Mouse (Mus musculus): ENCODE data around the gene Dlx1. TPM values are rescaled to one million over a fixed set of nuclear protein-coding genes. Genes with fewer than 3 reads are reported as not detected.

The Dlx1 gene
- polyA plus RNA-seq (2015; fragmentation: Nextera tagmentation; extraction: Ambion mirVana): 0.13 and 0.58 TPM in 2 replicates

DNA sequence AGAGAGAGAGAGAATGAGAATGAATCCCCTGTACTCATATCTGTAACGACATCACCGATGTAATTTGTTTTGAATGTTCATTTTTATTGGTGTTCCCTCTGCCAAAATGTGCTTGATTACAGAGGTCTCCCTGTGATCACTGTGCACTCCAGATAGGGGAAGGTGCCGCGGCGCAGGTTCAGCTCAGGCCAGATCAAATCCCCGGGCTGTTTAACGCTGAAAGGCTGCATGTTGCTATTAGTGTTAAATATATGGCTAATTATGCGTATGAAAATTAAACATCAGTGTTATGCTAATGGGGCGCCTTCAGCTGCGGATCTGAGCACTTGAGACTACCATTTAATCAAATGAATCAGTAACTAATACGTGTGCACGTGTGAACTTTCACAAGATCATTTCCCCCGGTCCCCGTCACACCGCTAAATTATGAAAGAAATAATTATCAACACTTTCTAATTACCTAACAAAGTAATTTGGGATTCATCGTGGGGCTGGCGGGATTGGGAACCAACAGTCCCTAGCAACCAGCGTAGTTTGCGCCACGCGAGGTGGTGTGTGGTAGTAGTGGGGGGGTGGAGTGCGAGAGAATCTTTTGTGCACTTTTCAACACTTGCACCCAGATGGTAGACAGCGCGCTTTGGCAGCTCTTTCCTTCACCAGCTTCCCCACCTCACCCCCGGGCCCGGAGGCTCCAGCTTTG lies at the start of gene Dlx1:
TSS of gene Dlx1 (plus strand) at position 100 of the 700 bp plus-strand sequence.
- 2% methylated on average over 26 of the region's 26 CpGs for WGBS
- peak within 1 kb of the TSS; percentile 8; the same call in 1 of the 2 replicates for H3K9ac ChIP-seq
- H3K4me2 ChIP-seq: peak within 1 kb of the TSS; percentile 79
- H3K27ac ChIP-seq: no peak within 1 kb of the TSS
- H3K4me1 ChIP-seq (replicated peaks): peaks cover 29% of the 10 kb centered on the region
- H3K27me3 ChIP-seq: peaks cover 97% of the 10 kb centered on the region
- no peaks in the 10 kb centered on the region for H3K9me3 ChIP-seq (replicated peaks)
- peak within 1 kb of the TSS; percentile 51 for H3K4me3 ChIP-seq
- no peak for ATAC-seq (replicated peaks; ENCODE audit: insufficient number of reproducible peaks, insufficient read depth, low FRiP score, low read depth)
- no peaks in the 10 kb centered on the region for H3K36me3 ChIP-seq

DNA sequence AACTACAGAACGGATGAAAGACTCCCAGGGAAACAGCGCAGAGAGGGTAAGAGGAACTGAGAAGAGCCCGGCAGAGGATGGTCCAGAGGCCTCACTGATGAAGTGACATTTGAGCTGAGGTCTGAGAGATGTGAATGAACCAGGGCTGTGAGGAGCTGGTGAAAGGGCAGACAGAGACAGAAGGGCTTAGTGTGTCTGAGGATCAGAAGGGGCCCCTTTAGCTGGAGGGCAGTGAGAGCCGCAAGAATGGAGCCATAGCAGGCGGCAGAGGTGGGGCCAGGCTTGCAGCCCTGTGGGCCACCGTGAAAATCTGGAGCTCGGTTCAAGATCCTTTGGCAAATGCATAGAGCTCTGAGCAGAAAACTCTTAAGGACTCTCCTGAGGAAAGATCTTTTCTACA lies 48.0 kb upstream of the Dlx1 start:
- no peak for ATAC-seq (replicated peaks; ENCODE audit: insufficient number of reproducible peaks, insufficient read depth, low FRiP score, low read depth)
- Histone ChIP-seq H3K36me3 (no peaks in the 10 kb centered on the region), H3K4me3 (no peak overlapping the region), H3K9ac (no peak overlapping the region), H3K4me1 (replicated peaks) (peaks cover 4% of the 10 kb centered on the region; the same call in 1 of the 2 replicates), H3K27me3 (no peaks in the 10 kb centered on the region), H3K9me3 (replicated peaks) (no peaks in the 10 kb centered on the region), H3K4me2 (no peak overlapping the region), H3K27ac (no peak overlapping the region)
- 18% methylated on average over 7 of the region's 7 CpGs for WGBS

DNA sequence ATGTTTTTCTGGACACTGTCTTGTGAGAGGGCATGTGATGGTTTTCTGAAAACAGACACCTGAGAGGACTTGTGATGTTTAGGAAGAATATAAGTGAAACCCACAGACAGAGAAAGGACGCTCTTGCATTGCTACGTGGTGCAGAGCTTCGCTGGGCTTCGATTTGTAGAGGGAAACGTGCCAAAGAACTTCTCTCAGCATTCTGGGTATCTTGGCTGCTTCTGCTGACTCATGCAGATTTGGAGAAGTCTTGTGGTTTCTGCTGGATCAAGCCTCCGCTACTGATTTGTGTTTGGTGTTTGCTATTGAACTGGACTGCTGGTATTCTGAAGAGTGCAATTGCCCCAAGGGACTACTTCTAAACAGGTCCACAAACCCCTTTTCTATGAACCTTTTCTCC lies 46.1 kb upstream of the Dlx1 start:
- no peak overlapping the region for H3K4me2 ChIP-seq
- H3K36me3 ChIP-seq: no peaks in the 10 kb centered on the region
- no peak overlapping the region for H3K9ac ChIP-seq
- H3K4me1 ChIP-seq (replicated peaks): peaks cover 4% of the 10 kb centered on the region; the same call in 1 of the 2 replicates
- no peak for ATAC-seq (replicated peaks; ENCODE audit: insufficient number of reproducible peaks, insufficient read depth, low FRiP score, low read depth)
- H3K9me3 ChIP-seq (replicated peaks): no peaks in the 10 kb centered on the region
- H3K27ac ChIP-seq: no peak overlapping the region
- H3K4me3 ChIP-seq: no peak overlapping the region
- 69% methylated on average over 6 of the region's 6 CpGs for WGBS
- no peaks in the 10 kb centered on the region for H3K27me3 ChIP-seq

DNA sequence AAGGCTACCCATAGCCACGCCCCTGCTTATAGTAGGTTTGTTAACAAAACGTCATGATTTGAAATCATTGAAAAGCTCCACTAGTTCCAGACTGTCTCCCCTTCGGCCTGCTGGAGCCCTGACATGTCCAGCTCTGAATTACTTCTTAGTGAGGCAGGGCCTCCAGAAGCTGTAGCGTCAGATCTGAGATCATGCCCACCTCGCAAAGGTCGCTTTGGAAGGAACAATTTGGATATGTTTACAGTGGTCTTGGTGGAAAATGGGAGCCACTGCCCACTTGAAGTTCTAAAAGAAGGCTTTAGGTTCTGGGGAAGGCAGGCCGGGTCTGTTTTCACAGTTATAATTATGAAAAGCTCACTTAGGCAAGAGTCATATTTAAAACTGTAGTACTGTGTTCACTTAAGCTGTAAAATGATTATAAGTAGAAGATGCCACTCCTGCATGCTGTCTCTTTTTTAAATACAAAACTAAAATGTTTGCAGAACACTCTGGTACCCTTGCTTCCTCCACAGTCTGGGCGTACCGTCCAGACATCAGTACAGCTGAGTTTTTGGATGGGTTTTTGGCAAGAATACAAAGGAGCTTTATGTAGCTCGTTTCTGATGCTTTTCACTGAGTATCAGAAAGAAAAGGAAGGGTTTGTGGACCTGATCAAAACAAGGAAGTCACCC lies 44.7 kb upstream of the Dlx1 start:
- H3K4me2 ChIP-seq: no peak overlapping the region
- H3K36me3 ChIP-seq: no peaks in the 10 kb centered on the region
- H3K9me3 ChIP-seq (replicated peaks): no peaks in the 10 kb centered on the region
- H3K27ac ChIP-seq: no peak overlapping the region
- ATAC-seq (replicated peaks; ENCODE audit: insufficient number of reproducible peaks, insufficient read depth, low FRiP score, low read depth): no peak
- 71% methylated on average over 10 of the region's 10 CpGs for WGBS
- no peak overlapping the region for H3K4me3 ChIP-seq
- no peak overlapping the region for H3K9ac ChIP-seq
- peaks cover 4% of the 10 kb centered on the region; the same call in 1 of the 2 replicates for H3K4me1 ChIP-seq (replicated peaks)
- no peaks in the 10 kb centered on the region for H3K27me3 ChIP-seq

DNA sequence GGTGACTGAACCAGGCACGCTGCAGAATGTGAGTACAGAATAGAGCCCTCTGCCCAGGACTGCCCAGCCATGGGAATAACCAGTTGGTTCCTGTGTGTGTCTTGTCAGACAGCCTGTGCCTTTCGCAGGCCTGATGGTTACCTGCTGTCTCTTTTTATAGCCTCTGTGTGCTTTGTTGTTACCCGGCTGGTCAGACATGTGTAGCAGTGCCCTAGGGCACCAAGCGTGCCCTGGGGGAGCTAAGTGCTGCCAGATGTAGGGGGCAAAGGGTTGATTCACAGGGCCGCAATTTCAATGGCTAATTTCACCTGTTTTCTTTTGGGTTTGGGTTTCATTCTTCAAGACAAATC lies 44.2 kb upstream of the Dlx1 start:
- H3K9me3 ChIP-seq (replicated peaks): no peaks in the 10 kb centered on the region
- peaks cover 4% of the 10 kb centered on the region; the same call in 1 of the 2 replicates for H3K4me1 ChIP-seq (replicated peaks)
- 70% methylated on average over 5 of the region's 5 CpGs for WGBS
- no peak overlapping the region for H3K9ac ChIP-seq
- no peak overlapping the region for H3K4me3 ChIP-seq
- H3K4me2 ChIP-seq: no peak overlapping the region
- H3K36me3 ChIP-seq: no peaks in the 10 kb centered on the region
- no peaks in the 10 kb centered on the region for H3K27me3 ChIP-seq
- no peak overlapping the region for H3K27ac ChIP-seq
- ATAC-seq (replicated peaks; ENCODE audit: insufficient number of reproducible peaks, insufficient read depth, low FRiP score, low read depth): no peak

DNA sequence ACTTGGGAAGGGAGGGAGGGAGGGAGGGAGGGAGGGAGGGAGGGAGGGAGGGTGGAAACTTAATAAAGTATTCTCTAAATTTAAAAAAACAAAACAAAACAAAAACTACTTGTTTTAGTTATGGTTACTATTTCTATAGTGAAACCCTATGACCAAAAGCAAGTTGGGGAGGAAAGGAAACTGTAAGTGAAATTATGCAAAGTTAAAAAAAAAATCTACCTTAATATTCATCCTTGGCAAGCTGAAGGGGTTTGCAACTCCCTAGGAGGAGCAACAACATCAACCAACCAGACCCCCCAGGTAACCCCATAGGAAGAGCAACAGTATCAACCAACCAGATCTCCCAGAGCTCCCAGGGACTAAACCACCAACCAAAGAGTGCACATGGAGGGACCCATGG lies 36.6 kb upstream of the Dlx1 start:
- no peaks in the 10 kb centered on the region for H3K9me3 ChIP-seq (replicated peaks)
- H3K4me3 ChIP-seq: no peak overlapping the region
- no peak overlapping the region for H3K4me2 ChIP-seq
- no peaks in the 10 kb centered on the region for H3K4me1 ChIP-seq (replicated peaks)
- ATAC-seq (replicated peaks; ENCODE audit: insufficient number of reproducible peaks, insufficient read depth, low FRiP score, low read depth): no peak
- no peaks in the 10 kb centered on the region for H3K27me3 ChIP-seq
- no peak overlapping the region for H3K27ac ChIP-seq
- no peak overlapping the region for H3K9ac ChIP-seq
- H3K36me3 ChIP-seq: no peaks in the 10 kb centered on the region

DNA sequence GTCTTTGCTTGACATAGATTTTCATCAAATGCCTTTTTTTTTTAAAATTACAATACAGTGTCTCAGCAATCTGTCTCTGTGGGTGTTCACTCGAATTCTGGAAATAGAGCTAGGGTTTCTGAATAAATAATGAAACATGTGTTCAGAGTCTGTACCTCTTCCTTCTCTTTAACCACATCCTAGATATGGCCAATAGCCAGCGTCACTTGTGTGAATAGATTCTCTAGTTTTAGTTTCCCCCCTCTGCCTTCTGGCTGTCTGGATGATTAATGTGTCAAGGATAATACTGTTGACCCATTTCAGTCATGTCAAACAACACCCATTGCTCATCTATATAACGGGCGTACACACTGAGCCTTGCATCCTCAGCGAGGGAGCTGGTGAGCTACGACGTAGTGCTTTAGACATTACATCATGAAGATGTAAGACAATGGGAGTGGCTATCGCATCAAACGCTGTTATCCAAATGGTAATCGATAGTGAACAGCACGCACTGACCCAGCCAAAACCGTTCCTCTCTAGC lies 34.7 kb upstream of the Dlx1 start:
- Histone ChIP-seq H3K36me3 (no peaks in the 10 kb centered on the region), H3K27me3 (no peaks in the 10 kb centered on the region), H3K9me3 (replicated peaks) (no peaks in the 10 kb centered on the region), H3K27ac (no peak overlapping the region), H3K4me3 (no peak overlapping the region), H3K4me1 (replicated peaks) (0 out of 2 replicates have a peak, but pooled peaks cover 2% of the 10 kb centered on the region), H3K4me2 (no peak overlapping the region), H3K9ac (no peak overlapping the region)
- ATAC-seq (replicated peaks; ENCODE audit: insufficient number of reproducible peaks, insufficient read depth, low FRiP score, low read depth): no peak
- WGBS: 65% methylated on average over 12 of the region's 12 CpGs

DNA sequence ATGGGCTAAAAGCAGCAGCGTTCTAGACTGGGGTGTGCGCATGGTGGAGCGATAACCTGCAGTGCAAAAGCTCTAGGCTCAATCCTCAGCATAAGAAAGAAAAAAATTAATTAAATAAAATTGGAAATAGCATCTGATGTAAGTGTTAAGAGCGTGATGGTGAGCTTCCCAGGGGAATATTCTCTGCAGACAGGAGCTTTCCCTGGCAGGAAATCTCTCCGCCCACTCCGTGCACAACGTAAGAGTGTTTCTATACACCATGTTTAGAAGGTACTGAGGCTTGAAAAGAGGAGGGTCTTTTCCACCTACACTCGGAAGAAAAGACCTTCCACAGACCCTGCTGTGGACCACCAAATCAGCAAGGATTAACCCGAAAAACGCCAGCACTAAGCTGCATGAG lies 33.4 kb upstream of the Dlx1 start:
- WGBS: 70% methylated on average over 10 of the region's 10 CpGs
- ATAC-seq (replicated peaks; ENCODE audit: insufficient number of reproducible peaks, insufficient read depth, low FRiP score, low read depth): no peak
- 0 out of 2 replicates have a peak, but pooled peaks cover 2% of the 10 kb centered on the region for H3K4me1 ChIP-seq (replicated peaks)
- H3K27ac ChIP-seq: no peak overlapping the region
- H3K36me3 ChIP-seq: no peaks in the 10 kb centered on the region
- H3K4me2 ChIP-seq: no peak overlapping the region
- H3K9ac ChIP-seq: no peak overlapping the region
- no peaks in the 10 kb centered on the region for H3K9me3 ChIP-seq (replicated peaks)
- H3K4me3 ChIP-seq: no peak overlapping the region
- H3K27me3 ChIP-seq: no peaks in the 10 kb centered on the region

DNA sequence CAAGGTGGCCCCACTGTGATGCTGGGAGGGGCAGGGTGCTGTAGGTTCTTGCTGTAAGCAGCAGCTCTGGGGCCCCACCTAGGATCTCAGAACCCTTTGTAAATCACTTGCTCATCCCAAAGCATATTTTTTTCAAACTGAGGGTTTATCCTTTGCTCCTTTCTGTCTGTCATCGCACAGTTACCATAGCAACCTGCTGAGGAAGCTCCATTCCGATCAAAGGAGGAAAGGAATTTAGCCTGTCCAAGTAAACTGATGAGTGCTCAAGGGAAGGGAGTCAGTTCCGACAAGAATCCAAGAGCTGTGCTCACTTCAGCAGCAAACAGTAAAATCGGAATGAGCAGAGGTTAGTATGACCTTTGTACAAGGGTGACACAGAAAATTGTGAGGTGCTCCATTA lies 32.9 kb upstream of the Dlx1 start:
- Histone ChIP-seq H3K36me3 (no peaks in the 10 kb centered on the region), H3K9me3 (replicated peaks) (no peaks in the 10 kb centered on the region), H3K27ac (no peak overlapping the region), H3K4me2 (no peak overlapping the region), H3K4me3 (no peak overlapping the region), H3K27me3 (no peaks in the 10 kb centered on the region), H3K4me1 (replicated peaks) (0 out of 2 replicates have a peak, but pooled peaks cover 2% of the 10 kb centered on the region), H3K9ac (no peak overlapping the region)
- WGBS: 49% methylated on average over 4 of the region's 4 CpGs
- no peak for ATAC-seq (replicated peaks; ENCODE audit: insufficient number of reproducible peaks, insufficient read depth, low FRiP score, low read depth)

DNA sequence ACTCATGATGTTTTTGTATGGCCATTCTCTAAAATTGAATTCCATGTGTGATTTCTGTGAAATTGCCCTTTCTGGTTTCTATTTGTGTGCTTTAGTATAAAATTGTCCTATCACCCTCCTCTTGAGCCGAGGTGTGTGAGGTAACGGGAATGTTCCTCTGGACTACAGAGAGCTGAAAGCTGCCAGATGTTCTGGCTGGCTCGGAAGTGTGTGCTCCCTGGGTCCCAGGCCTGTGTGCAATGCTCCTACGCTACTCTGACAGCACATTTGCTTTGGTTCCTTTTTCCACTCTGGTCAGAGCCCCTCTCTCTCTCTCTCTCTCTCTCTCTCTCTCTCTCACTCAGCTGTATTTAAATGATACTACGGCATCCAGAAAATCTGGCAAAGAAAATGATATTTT lies 30.7 kb upstream of the Dlx1 start:
- ATAC-seq (replicated peaks; ENCODE audit: insufficient number of reproducible peaks, insufficient read depth, low FRiP score, low read depth): no peak
- Histone ChIP-seq H3K4me1 (replicated peaks) (0 out of 2 replicates have a peak, but pooled peaks cover 2% of the 10 kb centered on the region), H3K9ac (no peak overlapping the region), H3K27ac (no peak overlapping the region), H3K9me3 (replicated peaks) (no peaks in the 10 kb centered on the region), H3K27me3 (no peaks in the 10 kb centered on the region), H3K4me2 (no peak overlapping the region), H3K36me3 (no peaks in the 10 kb centered on the region), H3K4me3 (no peak overlapping the region)
- 47% methylated on average over 5 of the region's 5 CpGs for WGBS

DNA sequence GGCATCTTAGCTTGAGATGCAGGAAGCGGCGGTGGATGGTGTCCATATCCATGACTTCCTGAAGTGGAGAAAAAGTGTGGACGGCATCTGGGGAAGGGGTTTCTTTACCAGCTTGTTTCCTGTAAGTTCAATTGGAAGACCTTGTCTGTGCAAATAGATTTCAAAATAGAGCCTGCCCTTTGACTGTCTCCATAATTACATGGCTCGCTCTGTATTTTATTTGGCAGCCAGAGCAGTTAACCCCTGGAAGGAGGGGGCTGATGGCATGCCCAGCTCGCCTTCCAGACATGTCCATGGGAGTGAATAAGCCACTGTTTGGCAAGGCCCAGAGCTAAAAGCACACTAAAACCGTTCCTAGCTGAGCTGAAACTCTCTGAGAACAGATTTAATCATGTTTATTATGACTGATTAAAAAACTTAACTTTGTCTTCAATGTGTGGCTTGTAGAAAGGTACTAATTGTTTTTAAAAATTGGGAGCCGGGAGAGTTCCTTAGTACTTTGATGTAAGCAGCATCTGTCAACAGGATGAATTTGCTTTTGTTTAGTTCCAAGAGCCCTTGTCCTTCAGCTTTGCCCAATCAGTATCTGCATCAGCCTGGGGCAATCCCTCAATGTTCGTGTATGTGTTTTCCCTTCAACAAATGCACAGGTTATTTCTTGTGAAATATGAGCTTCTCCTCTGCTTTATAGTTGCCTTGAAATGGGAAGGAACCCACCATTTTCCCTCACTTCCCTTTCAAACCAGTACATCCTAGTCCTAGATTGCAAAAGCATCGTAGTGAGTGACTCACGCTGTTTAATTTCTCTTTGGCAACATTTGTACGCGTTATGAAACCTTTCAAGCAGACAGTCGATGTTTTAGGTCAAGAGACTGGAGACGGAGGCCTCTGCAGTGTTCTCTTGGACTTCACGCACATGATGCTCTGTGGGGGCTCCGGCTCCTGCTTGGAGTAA lies 28.4 kb upstream of the Dlx1 start:
- ATAC-seq (replicated peaks; ENCODE audit: insufficient number of reproducible peaks, insufficient read depth, low FRiP score, low read depth): no peak
- Histone ChIP-seq H3K36me3 (no peaks in the 10 kb centered on the region), H3K9me3 (replicated peaks) (no peaks in the 10 kb centered on the region), H3K27me3 (no peaks in the 10 kb centered on the region), H3K9ac (no peak overlapping the region), H3K4me3 (no peak overlapping the region), H3K4me1 (replicated peaks) (0 out of 2 replicates have a peak, but pooled peaks cover 2% of the 10 kb centered on the region), H3K27ac (no peak overlapping the region), H3K4me2 (no peak overlapping the region)
- WGBS: 72% methylated on average over 16 of the region's 16 CpGs
